Mouse (Mus musculus) lung, adult 2 months (tissue): Measurements from ENCODE around the gene Rock2.

ENCODE experiments used
- CTCF ChIP-seq: fragments of 200-500 bp; IDR thresholded peaks from 2 replicates; pipeline ENCODE4 v1.5.1; 2011; ENCODE audit warnings: mild to moderate bottlenecking, low read length, control low read depth; ENCODE audit not compliant: insufficient read depth
- POLR2A ChIP-seq: fragments of 200-500 bp; IDR thresholded peaks from 2 replicates; pipeline ENCODE4 v1.6.1; 2011; ENCODE audit warnings: low read depth, mild to moderate bottlenecking, control low read depth, low read length, borderline replicate concordance; ENCODE audit errors: extremely low read depth

DNA sequence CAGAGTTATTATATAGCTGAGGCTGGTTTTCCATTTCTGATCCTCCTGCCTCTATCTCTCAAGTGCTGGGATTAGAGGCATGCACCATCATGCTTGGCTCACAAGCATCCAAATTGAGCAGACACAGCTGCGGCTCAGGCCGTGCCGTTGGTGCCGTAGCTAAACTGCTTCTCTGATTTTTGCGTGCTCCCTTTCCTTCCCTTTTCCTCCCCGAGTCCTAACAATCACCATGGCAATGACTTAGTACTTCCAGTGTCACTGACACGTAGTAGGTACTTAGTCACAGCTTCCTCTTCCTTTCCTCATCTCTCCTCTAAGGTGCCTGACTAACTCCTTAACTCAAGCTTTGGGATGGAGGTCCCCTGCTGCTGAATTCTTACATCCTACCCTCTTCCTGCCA is 19.0 kb upstream of the Rock2 start:
- no peak for TF ChIP-seq CTCF
- no peak for TF ChIP-seq POLR2A
